Mouse (Mus musculus): ENCODE measurements around the gene Coro2a.
A peak's percentile ranks its signal among the peaks of the same experiment; 100 is the strongest.

- TF ChIP-seq CTCF (IDR thresholded peaks at IDR 0.05; ENCODE audit: low read depth) (peak; percentile 36), EP300 (IDR thresholded peaks at IDR 0.05; ENCODE audit: low read depth) (no peak)
Observed at GRCm38 (mm10) chr4:46620330-46620729, 18.3 kb upstream of the Coro2a start.
